Mouse (Mus musculus) MEL (cell line): ENCODE measurements around the gene Dok4. TPM values are rescaled to one million over a fixed set of nuclear protein-coding genes. Genes with fewer than 3 reads are reported as not detected.

Source experiments
- DNase-seq: peaks from one replicate; pipeline ENCODE4 v3.0.0; 2011; ENCODE audit warnings: low read depth, low spot score
- H3K27ac ChIP-seq: 2 replicates; pipeline ENCODE4 v1.5.1; 2012; ENCODE audit warnings: low read depth, mild to moderate bottlenecking, control low read depth, low read length, moderate library complexity; ENCODE audit not compliant: control insufficient read depth
- H3K27me3 ChIP-seq, 2 experiments: fragments of 150-350 bp in 1 of 2; sonication (generic) in 1 of 2; 2 replicates each; pipeline ENCODE4 v1.6.1; 2012; ENCODE audit warnings: low read length in 2 of 2, mild to moderate bottlenecking in 2 of 2, improper control_type of control experiment in 1 of 2, moderate library complexity in 1 of 2; ENCODE audit not compliant: insufficient read depth in 2 of 2, control insufficient read depth in 1 of 2
- H3K36me3 ChIP-seq, 2 experiments: 2 replicates each; pipeline ENCODE4 v1.6.1; 2012 to 2014; ENCODE audit warnings: low read length in 2 of 2, improper control_type of control experiment in 1 of 2, inconsistent platforms in 1 of 2, mild to moderate bottlenecking in 1 of 2; ENCODE audit not compliant: insufficient read depth in 2 of 2, control insufficient read depth in 1 of 2
- H3K4me1 ChIP-seq, 2 experiments: fragments of 150-350 bp in 1 of 2; sonication (generic) in 1 of 2; 2 replicates each; pipeline ENCODE4 v1.6.1; 2012; ENCODE audit warnings: low read length in 2 of 2, improper control_type of control experiment in 1 of 2, mild to moderate bottlenecking in 1 of 2; ENCODE audit not compliant: insufficient read depth in 2 of 2, control insufficient read depth in 1 of 2
- H3K4me3 ChIP-seq, 2 experiments: fragments of 150-350 bp in 1 of 2; sonication (generic) in 1 of 2; 2 replicates each; pipeline ENCODE4 v1.5.1; 2012; ENCODE audit warnings: low read depth in 2 of 2, low read length in 2 of 2, mild to moderate bottlenecking in 2 of 2, moderate library complexity in 2 of 2, control low read depth in 1 of 2, improper control_type of control experiment in 1 of 2; ENCODE audit not compliant: control insufficient read depth in 1 of 2, insufficient read depth in 1 of 2
- H3K79me2 ChIP-seq: 2 replicates; pipeline ENCODE4 v1.6.1; 2012; ENCODE audit warnings: mild to moderate bottlenecking, low read length, moderate library complexity; ENCODE audit not compliant: control insufficient read depth, poor library complexity, insufficient read depth
- H3K9ac ChIP-seq: 2 replicates; pipeline ENCODE4 v1.6.1; 2012; ENCODE audit warnings: low read depth, mild to moderate bottlenecking, control low read depth, low read length, moderate library complexity; ENCODE audit not compliant: control insufficient read depth, poor library complexity, severe bottlenecking
- H3K9me3 ChIP-seq: fragments of 150-350 bp; sonication (generic); replicated peaks from 2 replicates; pipeline ENCODE4 v1.6.1; 2012; ENCODE audit warnings: mild to moderate bottlenecking, low read length, improper control_type of control experiment, moderate library complexity; ENCODE audit not compliant: insufficient read depth
- BHLHE40 ChIP-seq: IDR thresholded peaks from 2 replicates; pipeline ENCODE4 v1.6.1; 2012; ENCODE audit warnings: low read depth, mild to moderate bottlenecking, inconsistent platforms, low read length, improper control_type of control experiment, borderline replicate concordance
- CHD1 ChIP-seq: IDR thresholded peaks from 2 replicates; pipeline ENCODE4 v1.6.1; 2012; ENCODE audit warnings: low read depth, mild to moderate bottlenecking, inconsistent platforms, low read length, improper control_type of control experiment
- CTCF ChIP-seq, 3 experiments: IDR thresholded peaks in 2 of 3; conservative IDR thresholded peaks in 1 of 3; 2 replicates each; pipeline ENCODE4 v1.5.1; 2011 to 2012; ENCODE audit warnings: low read length in 3 of 3, low read depth in 2 of 3, mild to moderate bottlenecking in 2 of 3, improper control_type of control experiment in 1 of 3, inconsistent platforms in 1 of 3, mixed read lengths in 1 of 3, moderate library complexity in 1 of 3; ENCODE audit not compliant: control insufficient read depth in 1 of 3, insufficient read depth in 1 of 3, poor library complexity in 1 of 3, severe bottlenecking in 1 of 3
- ELF1 ChIP-seq: IDR thresholded peaks from 2 replicates; pipeline ENCODE4 v1.6.1; 2014; ENCODE audit warnings: low read depth, mild to moderate bottlenecking, inconsistent platforms, low read length, improper control_type of control experiment, moderate library complexity
- ETS1 ChIP-seq: IDR thresholded peaks from 2 replicates; pipeline ENCODE4 v1.6.1; 2012; ENCODE audit warnings: low read depth, mild to moderate bottlenecking, inconsistent platforms, low read length, improper control_type of control experiment, moderate library complexity
- GABPA ChIP-seq: IDR thresholded peaks from 2 replicates; pipeline ENCODE4 v1.6.1; 2012; ENCODE audit warnings: low read depth, mild to moderate bottlenecking, inconsistent platforms, low read length, improper control_type of control experiment, moderate library complexity
- GATA1 ChIP-seq: IDR thresholded peaks from 2 replicates; pipeline ENCODE4 v1.6.1; 2011; ENCODE audit warnings: low read depth, low read length, improper control_type of control experiment
- HCFC1 ChIP-seq: IDR thresholded peaks from 2 replicates; pipeline ENCODE4 v1.6.1; 2012; ENCODE audit warnings: low read depth, mild to moderate bottlenecking, inconsistent platforms, low read length, improper control_type of control experiment, moderate library complexity
- JUND ChIP-seq: IDR thresholded peaks from 2 replicates; pipeline ENCODE4 v1.6.1; 2011; ENCODE audit warnings: low read depth, mild to moderate bottlenecking, improper control_type of control experiment, low read length
- KAT2A ChIP-seq: conservative IDR thresholded peaks from 2 replicates; pipeline ENCODE4 v1.6.1; 2012; ENCODE audit warnings: low read depth, low read length, improper control_type of control experiment, inconsistent platforms
- MAFK ChIP-seq: IDR thresholded peaks from 2 replicates; pipeline ENCODE4 v1.6.1; 2011; ENCODE audit warnings: low read depth, mild to moderate bottlenecking, low read length, improper control_type of control experiment, borderline replicate concordance
- MAX ChIP-seq: IDR thresholded peaks from 2 replicates; pipeline ENCODE4 v1.6.1; 2011; ENCODE audit warnings: low read length, improper control_type of control experiment
- MEF2A ChIP-seq: IDR thresholded peaks from 2 replicates; pipeline ENCODE4 v1.6.1; 2014; ENCODE audit warnings: low read depth, mild to moderate bottlenecking, inconsistent platforms, low read length, improper control_type of control experiment; ENCODE audit not compliant: poor library complexity, insufficient replicate concordance, severe bottlenecking; ENCODE audit errors: extremely low read depth
- MXI1 ChIP-seq: IDR thresholded peaks from 2 replicates; pipeline ENCODE4 v1.6.1; 2011; ENCODE audit warnings: mild to moderate bottlenecking, low read depth, low read length, improper control_type of control experiment
- MYB ChIP-seq: IDR thresholded peaks from 2 replicates; pipeline ENCODE4 v1.6.1; 2011; ENCODE audit warnings: mild to moderate bottlenecking, low read depth, low read length, improper control_type of control experiment
- MYC ChIP-seq: IDR thresholded peaks from 2 replicates; pipeline ENCODE4 v1.6.1; 2011; ENCODE audit warnings: low read depth, mild to moderate bottlenecking, low read length, improper control_type of control experiment, moderate library complexity
- POLR2A ChIP-seq, 2 experiments: IDR thresholded peaks; 2 replicates each; pipeline ENCODE4 v1.6.1; 2011 to 2012; ENCODE audit warnings: low read length in 2 of 2, mild to moderate bottlenecking in 2 of 2, control low read depth in 1 of 2, improper control_type of control experiment in 1 of 2, low read depth in 1 of 2, moderate library complexity in 1 of 2; ENCODE audit not compliant: control insufficient read depth in 1 of 2, insufficient read depth in 1 of 2, poor library complexity in 1 of 2
- POLR2AphosphoS5 ChIP-seq: IDR thresholded peaks from 2 replicates; pipeline ENCODE4 v1.6.1; 2012; ENCODE audit warnings: low read depth, borderline replicate concordance, mild to moderate bottlenecking, inconsistent platforms, low read length, moderate library complexity, mixed read lengths
- RAD21 ChIP-seq: IDR thresholded peaks from 2 replicates; pipeline ENCODE4 v1.6.1; 2011; ENCODE audit warnings: mild to moderate bottlenecking, low read depth, low read length, improper control_type of control experiment
- RCOR1 ChIP-seq: IDR thresholded peaks from 2 replicates; pipeline ENCODE4 v1.6.1; 2012; ENCODE audit warnings: low read depth, mild to moderate bottlenecking, inconsistent platforms, low read length, improper control_type of control experiment
- SIN3A ChIP-seq: IDR thresholded peaks from 2 replicates; pipeline ENCODE4 v1.6.1; 2012; ENCODE audit warnings: low read length, improper control_type of control experiment, inconsistent platforms
- TAL1 ChIP-seq: IDR thresholded peaks from 2 replicates; pipeline ENCODE4 v1.6.1; 2012; ENCODE audit warnings: mild to moderate bottlenecking, inconsistent platforms, low read length, moderate library complexity, mixed read lengths
- TBP ChIP-seq: IDR thresholded peaks from 2 replicates; pipeline ENCODE4 v1.8.0; 2011; ENCODE audit warnings: low read depth, low read length, improper control_type of control experiment
- TCF12 ChIP-seq: IDR thresholded peaks from 2 replicates; pipeline ENCODE4 v1.6.1; 2014; ENCODE audit warnings: low read depth, mild to moderate bottlenecking, inconsistent platforms, low read length, improper control_type of control experiment, moderate library complexity
- UBTF ChIP-seq: IDR thresholded peaks from 2 replicates; pipeline ENCODE4 v1.6.1; 2012; ENCODE audit warnings: low read depth, mild to moderate bottlenecking, inconsistent platforms, low read length, improper control_type of control experiment, moderate library complexity, borderline replicate concordance; ENCODE audit not compliant: insufficient read depth
- USF1 ChIP-seq: IDR thresholded peaks from 2 replicates; pipeline ENCODE4 v1.6.1; 2014; ENCODE audit warnings: low read depth, mild to moderate bottlenecking, inconsistent platforms, low read length, improper control_type of control experiment, moderate library complexity
- USF2 ChIP-seq, 2 experiments: IDR thresholded peaks; 2 replicates each; pipeline ENCODE4 v1.6.1; 2011 to 2012; ENCODE audit warnings: improper control_type of control experiment in 2 of 2, low read length in 2 of 2, borderline replicate concordance in 1 of 2, inconsistent platforms in 1 of 2, low read depth in 1 of 2, mild to moderate bottlenecking in 1 of 2; ENCODE audit not compliant: insufficient read depth in 1 of 2
- ZKSCAN1 ChIP-seq: IDR thresholded peaks from 2 replicates; pipeline ENCODE4 v1.6.1; 2012; ENCODE audit warnings: low read depth, mild to moderate bottlenecking, inconsistent platforms, low read length, improper control_type of control experiment, moderate library complexity
- ZMIZ1 ChIP-seq: IDR thresholded peaks from 2 replicates; pipeline ENCODE4 v1.6.1; 2012; ENCODE audit warnings: low read depth, mild to moderate bottlenecking, inconsistent platforms, low read length, improper control_type of control experiment, moderate library complexity
- ZNF384 ChIP-seq: IDR thresholded peaks from 2 replicates; pipeline ENCODE4 v1.6.1; 2012; ENCODE audit warnings: low read depth, mild to moderate bottlenecking, inconsistent platforms, low read length, improper control_type of control experiment
- polyA plus RNA-seq, 2 experiments: library from polyadenylated mRNA; stranded (reverse) in 1 of 2; unstranded in 1 of 2; fragments of >175 nt in 1 of 2; fragments of >200 nt in 1 of 2; gene quantifications; 2 replicates each; pipeline versions ENCODE4 v1.2.1 to v1.2.4; 2012; ENCODE audit warnings: low replicate concordance in 2 of 2, low read depth in 1 of 2; ENCODE audit not compliant: insufficient read length in 2 of 2, insufficient read depth in 1 of 2, missing spikeins in 1 of 2
- total RNA-seq: library from RNA; depleted of rRNA; stranded (reverse); fragments of 300-350 nt; gene quantifications from 2 replicates; pipeline ENCODE4 v1.2.3, GENCODE M21; 2012

Gene Dok4
- total and polyA plus RNA-seq, 3 experiments = 1.5 to 3.2 TPM; not detected in 1

GRCm38 (mm10) chr8:94817933-94818332 is 58.2 kb downstream of the Dok4 start:
- no peak for TF ChIP-seq TCF12
- TF ChIP-seq JUND = no peak
- no peak for TF ChIP-seq KAT2A
- TF ChIP-seq GATA1 = no peak
- TF ChIP-seq ZKSCAN1 = no peak
- no peak for TF ChIP-seq BHLHE40
- no peak for TF ChIP-seq POLR2A (IDR thresholded peaks at IDR 0.05; ENCODE audit: control insufficient read depth in 1 of 2, insufficient read depth in 1 of 2, low read depth in 1 of 2, low read length in 2 of 2, poor library complexity in 1 of 2)
- TF ChIP-seq USF1 = no peak
- no peak for DNase-seq
- no peaks in the 10 kb centered on the region for H3K27me3 ChIP-seq
- peaks cover 0 to 6% of the 10 kb centered on the region in 2 experiments; a peak in 1 of 4 replicates for H3K36me3 ChIP-seq
- no peak overlapping the region for H3K4me3 ChIP-seq
- no peaks in the 10 kb centered on the region for H3K4me1 ChIP-seq
- H3K9ac ChIP-seq = no peak overlapping the region
- no peak overlapping the region for H3K27ac ChIP-seq
- H3K9me3 ChIP-seq = no peaks in the 10 kb centered on the region
- H3K79me2 ChIP-seq = no peaks in the 10 kb centered on the region

- H3K4me3 ChIP-seq = no peak overlapping the region
- no peak overlapping the region for H3K27ac ChIP-seq
- no peak overlapping the region for H3K9ac ChIP-seq
- no peaks in the 10 kb centered on the region for H3K36me3 ChIP-seq
- DNase-seq = peak; percentile 55
- H3K4me1 ChIP-seq = no peaks in the 10 kb centered on the region
- H3K79me2 ChIP-seq = no peaks in the 10 kb centered on the region
- H3K27me3 ChIP-seq = no peaks in the 10 kb centered on the region
- no peaks in the 10 kb centered on the region for H3K9me3 ChIP-seq
- TF ChIP-seq ZMIZ1 (no peak), SIN3A (no peak), TAL1 (no peak), CTCF (IDR thresholded peaks at IDR 0.05 in 2 of 3, conservative IDR thresholded peaks at IDR 0.05 in 1 of 3; ENCODE audit: control insufficient read depth in 1 of 3, insufficient read depth in 1 of 3, low read depth in 2 of 3, low read length in 3 of 3, poor library complexity in 1 of 3, severe bottlenecking in 1 of 3) (peak; percentile 43 to 75 (median 68)), MAFK (no peak), TBP (0 out of 2 replicates have a peak, but pooled peaks have one; percentile 14), RAD21 (peak; percentile 53), USF1 (no peak), MAX (no peak), ZKSCAN1 (no peak), GATA1 (0 out of 2 replicates have a peak, but pooled peaks have one; percentile 7), HCFC1 (no peak), MEF2A (no peak), BHLHE40 (no peak), MXI1 (no peak), MYB (no peak), TCF12 (no peak), POLR2A (IDR thresholded peaks at IDR 0.05; ENCODE audit: control insufficient read depth in 1 of 2, insufficient read depth in 1 of 2, low read depth in 1 of 2, low read length in 2 of 2, poor library complexity in 1 of 2) (no peak), ELF1 (no peak), RCOR1 (no peak), POLR2AphosphoS5 (no peak), ZNF384 (peak; percentile 92), ETS1 (no peak), GABPA (no peak), KAT2A (no peak), CHD1 (no peak), MYC (no peak), USF2 (IDR thresholded peaks at IDR 0.05; ENCODE audit: borderline replicate concordance in 1 of 2, insufficient read depth in 1 of 2, low read depth in 1 of 2, low read length in 2 of 2) (no peak), UBTF (no peak)
Measured at GRCm38 (mm10) chr8:94814556-94814955, 61.6 kb downstream of the Dok4 start.
